Mouse (Mus musculus) macrophage (primary cell): ENCODE measurements around the gene Ext2. TPM values are rescaled to one million over a fixed set of nuclear protein-coding genes. Genes with fewer than 3 reads are reported as not detected.

ENCODE experiments used
- H3K27ac ChIP-seq: fragments of 350-480 bp; formaldehyde crosslinking; 2 replicates; pipeline ENCODE4 v1.9.0; 2021
- H3K36me3 ChIP-seq: fragments of 350-480 bp; formaldehyde crosslinking; 2 replicates; pipeline ENCODE4 v1.9.0; 2021; ENCODE audit errors: inconsistent target
- H3K4me3 ChIP-seq: fragments of 350-480 bp; formaldehyde crosslinking; 2 replicates; pipeline ENCODE4 v1.9.0; 2021; ENCODE audit errors: inconsistent target
- H3K79me2 ChIP-seq: fragments of 350-480 bp; formaldehyde crosslinking; 2 replicates; pipeline ENCODE4 v1.9.0; 2021; ENCODE audit errors: inconsistent target
- WGBS: methylation state at CpG from one replicate; pipeline ENCODE4 v1.1.7; 2026; ENCODE audit warnings: inconsistent platforms; ENCODE audit not compliant: missing documents; 5-methylcytosine and 5-hydroxymethylcytosine counted together
- polyA plus RNA-seq: library from polyadenylated mRNA; stranded (reverse); fragments of 250-400 nt; gene quantifications from 3 replicates; pipeline ENCODE4 v1.2.4, GENCODE M21; 2018; ENCODE audit warnings: inconsistent platforms

The Ext2 gene
- polyA plus RNA-seq, 1 experiment from 2014 or later = 45.6 TPM

DNA sequence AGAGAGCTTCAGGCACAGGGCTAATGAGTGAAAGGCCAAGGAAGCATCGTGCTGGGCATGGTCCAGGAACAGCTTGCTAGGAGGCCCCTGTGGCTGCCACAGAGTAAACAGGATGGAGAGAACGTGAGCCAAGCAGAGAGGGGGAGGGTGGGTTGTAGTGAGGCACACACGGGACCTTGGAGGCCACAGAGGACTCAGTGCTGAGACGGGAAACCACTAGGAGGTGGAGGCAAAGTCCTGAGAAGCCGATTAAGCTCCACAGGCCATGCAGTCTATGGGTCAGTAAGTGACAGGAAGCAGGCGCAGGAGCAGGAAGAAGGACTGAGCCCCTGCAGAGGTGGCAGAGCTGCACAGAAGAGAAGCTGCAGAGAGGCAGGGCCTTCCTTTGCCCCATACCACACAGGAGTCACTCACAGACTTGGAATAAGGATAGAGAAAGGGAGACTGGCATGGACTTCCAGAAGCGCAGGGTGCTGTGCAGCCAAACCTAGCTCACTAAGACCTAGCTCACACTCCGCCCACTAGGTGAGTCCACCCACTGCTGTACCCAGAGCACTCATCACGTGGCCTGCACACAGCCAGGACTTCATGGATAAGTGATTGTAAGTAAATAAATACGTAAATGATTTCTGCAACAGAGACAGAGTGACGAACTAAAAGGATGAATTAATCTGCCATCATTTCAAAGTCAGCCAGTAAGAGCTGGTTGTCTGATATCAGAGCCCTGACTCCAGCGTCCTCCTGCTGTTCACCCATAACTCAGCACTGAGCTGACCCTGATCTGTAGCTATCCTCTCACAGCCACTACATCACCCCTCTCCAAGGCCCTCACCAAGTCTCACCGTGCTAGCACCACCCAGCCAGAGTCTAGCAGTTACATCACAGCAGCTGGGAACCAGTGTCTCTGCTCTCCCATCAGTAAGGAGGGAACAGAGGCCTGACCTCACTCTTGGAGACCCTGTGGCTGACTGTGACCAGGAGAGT, 30.6 kb downstream of the Ext2 start:
- WGBS = 57% methylated on average over 13 of the region's 13 CpGs
- no peak overlapping the region for H3K4me3 ChIP-seq
- H3K36me3 ChIP-seq = peaks cover 48% of the 10 kb centered on the region
- no peak overlapping the region for H3K27ac ChIP-seq
- H3K79me2 ChIP-seq = no peaks in the 10 kb centered on the region

DNA sequence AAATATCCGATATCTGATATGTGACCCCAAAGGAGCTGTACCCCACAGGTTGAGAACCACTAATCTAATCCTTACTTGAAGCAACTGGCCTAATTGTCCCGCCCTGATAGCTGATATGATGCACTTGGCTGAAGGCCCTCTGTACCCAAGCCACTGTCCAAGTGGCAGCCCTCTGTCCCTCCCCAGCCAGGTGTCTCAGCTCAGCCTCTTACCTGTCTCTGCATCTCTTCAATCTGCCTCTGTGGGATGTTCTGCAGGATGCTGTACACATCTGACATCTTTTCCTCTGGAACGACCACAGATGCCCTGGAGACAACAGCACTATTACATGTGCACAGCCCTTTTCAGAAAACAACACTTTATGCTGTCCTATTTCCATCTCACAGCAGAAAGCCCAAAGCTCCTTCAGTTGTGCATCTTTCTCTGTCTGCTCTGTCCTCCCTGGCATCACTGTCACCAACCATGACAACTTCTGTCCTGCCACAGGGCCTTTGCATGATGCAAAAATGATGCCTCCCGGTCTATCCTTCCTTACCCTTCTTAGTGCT, 31.5 kb downstream of the Ext2 start:
- WGBS = 90% methylated on average over 4 of the region's 4 CpGs
- peaks cover 39% of the 10 kb centered on the region for H3K36me3 ChIP-seq
- H3K4me3 ChIP-seq = no peak overlapping the region
- no peak overlapping the region for H3K27ac ChIP-seq
- no peaks in the 10 kb centered on the region for H3K79me2 ChIP-seq

DNA sequence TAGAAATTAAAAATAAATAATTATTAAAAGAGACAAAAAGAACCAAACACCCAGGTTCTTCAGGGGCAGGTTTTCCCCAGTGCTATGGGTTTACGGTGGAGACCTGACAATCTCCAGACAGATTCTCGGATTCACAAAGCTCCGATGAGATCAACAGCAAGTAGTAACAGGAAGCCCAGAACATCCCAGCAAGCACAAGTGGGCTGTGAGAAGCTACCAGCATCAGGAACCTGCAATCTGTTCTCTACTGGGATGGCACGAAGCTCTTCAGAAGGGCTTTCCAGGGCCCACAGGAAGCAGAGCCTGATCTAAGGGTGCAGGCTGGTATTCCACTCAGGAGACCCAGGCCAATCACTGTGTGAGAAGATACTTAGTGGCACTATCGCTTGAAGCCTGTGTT, 33.8 kb downstream of the Ext2 start:
- 100% methylated on average over 5 of the region's 5 CpGs for WGBS
- no peaks in the 10 kb centered on the region for H3K79me2 ChIP-seq
- H3K4me3 ChIP-seq = no peak overlapping the region
- H3K27ac ChIP-seq = no peak overlapping the region
- peaks cover 22% of the 10 kb centered on the region; the same call in 1 of the 2 replicates for H3K36me3 ChIP-seq

DNA sequence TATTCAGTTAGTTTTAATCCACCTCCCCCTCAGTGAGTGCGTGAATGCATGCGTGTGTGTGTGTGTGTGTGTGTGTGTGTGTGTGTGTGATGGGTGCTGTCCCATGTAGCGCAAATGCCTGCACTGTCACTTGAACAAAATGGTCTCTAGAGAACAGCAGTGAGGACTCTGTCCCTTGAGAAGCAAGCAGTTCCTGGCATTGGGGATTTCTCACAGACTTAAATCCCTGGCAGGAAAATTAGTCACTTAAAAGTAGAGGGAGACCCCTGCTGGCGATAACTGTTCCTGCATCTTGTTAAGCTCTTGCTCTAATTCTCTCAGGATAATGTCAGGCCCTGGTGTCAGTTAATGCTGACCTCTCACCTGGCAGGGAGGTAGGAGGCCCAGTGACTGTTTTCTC, 36.2 kb downstream of the Ext2 start:
- Histone ChIP-seq H3K4me3 (no peak overlapping the region), H3K27ac (no peak overlapping the region), H3K79me2 (no peaks in the 10 kb centered on the region), H3K36me3 (peaks cover 18% of the 10 kb centered on the region; the same call in 1 of the 2 replicates)
- 44% methylated on average over 2 of the region's 4 CpGs for WGBS

DNA sequence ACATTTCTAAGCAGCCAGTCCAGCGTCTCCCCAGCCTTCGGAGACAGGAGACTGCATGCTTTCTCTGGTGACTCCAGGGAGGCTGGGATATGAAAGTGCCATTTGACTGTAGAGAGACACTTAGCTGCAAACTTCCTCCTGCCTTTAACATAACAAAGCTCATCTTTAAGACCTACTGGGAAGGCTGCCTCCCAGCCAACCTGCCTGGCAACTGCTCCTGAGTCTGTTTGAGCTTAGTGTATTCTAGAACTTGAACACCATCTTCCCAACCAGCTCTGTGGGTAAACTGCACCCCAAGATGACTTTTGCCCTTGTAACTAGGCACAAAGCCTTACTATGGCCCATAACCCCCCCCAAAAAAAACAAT, 37.0 kb downstream of the Ext2 start:
- Histone ChIP-seq H3K27ac (no peak overlapping the region), H3K4me3 (no peak overlapping the region), H3K79me2 (no peaks in the 10 kb centered on the region), H3K36me3 (peaks cover 12% of the 10 kb centered on the region; the same call in 1 of the 2 replicates)
- 95% methylated on average over 2 of the region's 2 CpGs for WGBS

DNA sequence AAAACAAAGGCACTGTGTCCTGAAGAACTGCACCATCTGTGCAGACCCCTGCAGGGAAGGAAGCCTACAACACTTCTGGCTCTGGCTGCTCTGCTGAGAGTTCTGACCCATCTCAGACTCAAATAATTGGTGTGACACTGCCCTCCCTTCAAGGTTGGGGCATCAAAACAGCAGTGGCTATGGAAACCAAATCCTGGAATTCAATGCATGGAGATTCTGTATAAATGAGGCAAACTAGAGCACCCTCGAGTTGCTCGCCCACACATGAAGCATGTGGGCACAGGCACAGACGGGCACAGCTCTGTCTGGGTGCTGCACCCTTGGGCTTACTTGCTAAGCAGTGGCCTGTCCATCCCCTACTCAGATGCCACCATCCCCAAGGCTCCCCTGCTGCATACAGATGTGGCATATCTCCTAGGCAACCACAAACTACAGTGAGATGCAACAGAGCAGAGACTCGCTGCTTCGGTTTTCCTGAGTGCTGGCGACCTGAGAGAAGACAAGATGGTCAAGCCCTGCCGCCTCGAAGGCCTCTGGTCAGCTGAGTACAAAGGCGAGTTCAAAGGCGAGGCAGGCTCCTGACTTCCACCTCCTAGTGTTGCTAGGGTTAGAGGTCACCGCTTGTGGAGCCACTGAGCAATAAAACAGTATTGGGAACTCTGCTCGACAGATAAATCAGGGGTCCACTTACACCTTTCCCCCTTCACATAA, 37.5 kb downstream of the Ext2 start:
- WGBS = 89% methylated on average over 12 of the region's 12 CpGs
- H3K27ac ChIP-seq = no peak overlapping the region
- H3K36me3 ChIP-seq = peaks cover 9% of the 10 kb centered on the region; the same call in 1 of the 2 replicates
- no peaks in the 10 kb centered on the region for H3K79me2 ChIP-seq
- no peak overlapping the region for H3K4me3 ChIP-seq

DNA sequence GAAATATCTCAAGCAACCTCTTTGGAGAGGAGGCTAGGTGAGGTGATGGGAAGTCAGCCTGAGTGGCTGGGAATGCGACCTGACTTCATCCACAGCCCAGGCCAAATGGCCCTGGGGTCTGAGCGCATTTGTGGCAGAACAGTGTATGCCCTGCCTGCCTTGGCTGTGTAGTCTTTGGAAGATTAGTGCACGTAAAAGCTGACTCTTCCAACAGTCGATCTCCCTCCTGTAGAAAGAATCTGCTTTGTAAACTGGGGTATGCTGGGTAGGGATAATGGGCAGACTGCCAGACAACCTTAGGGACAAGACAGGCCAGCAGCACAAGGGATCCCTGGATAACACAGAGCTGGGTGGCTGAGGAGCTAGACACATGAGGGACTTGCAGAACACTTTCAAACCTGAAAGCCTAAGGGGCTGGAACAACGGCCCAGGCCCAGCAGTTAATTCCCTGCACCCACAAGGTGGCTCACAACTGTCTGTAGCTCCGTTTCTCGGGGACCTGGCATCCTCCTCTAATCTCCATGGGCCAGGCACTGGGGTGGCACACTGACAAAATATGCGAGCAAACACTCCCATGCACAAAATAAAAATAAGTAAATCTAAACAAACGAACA, 38.3 kb downstream of the Ext2 start:
- Histone ChIP-seq H3K4me3 (no peak overlapping the region), H3K79me2 (no peaks in the 10 kb centered on the region), H3K27ac (no peak overlapping the region), H3K36me3 (peaks cover 9% of the 10 kb centered on the region; the same call in 1 of the 2 replicates)
- WGBS = 90% methylated on average over 9 of the region's 9 CpGs

DNA sequence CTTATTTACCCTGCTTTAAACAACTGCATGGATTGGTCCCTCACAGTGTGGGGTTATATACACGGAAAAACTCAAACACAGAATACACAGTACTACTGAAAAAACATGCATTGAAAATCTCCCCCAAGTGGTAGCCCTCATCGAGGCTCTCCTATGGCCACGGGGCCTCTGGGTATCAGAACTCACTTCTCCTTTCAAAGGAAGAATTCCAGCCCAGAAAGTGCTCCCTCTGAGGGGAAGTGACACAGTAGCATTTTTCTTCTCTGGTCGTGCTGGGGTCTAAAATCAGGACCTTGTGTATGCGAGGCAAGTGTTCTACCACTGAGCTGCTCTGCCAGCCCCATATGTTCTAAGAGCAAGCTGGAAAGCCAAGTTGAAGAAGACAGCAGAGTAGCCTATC, 39.7 kb downstream of the Ext2 start:
- 20% methylated on average over 5 of the region's 5 CpGs for WGBS
- Histone ChIP-seq H3K4me3 (no peak overlapping the region), H3K27ac (no peak overlapping the region), H3K79me2 (no peaks in the 10 kb centered on the region), H3K36me3 (no peaks in the 10 kb centered on the region; the same call in 1 of the 2 replicates)

DNA sequence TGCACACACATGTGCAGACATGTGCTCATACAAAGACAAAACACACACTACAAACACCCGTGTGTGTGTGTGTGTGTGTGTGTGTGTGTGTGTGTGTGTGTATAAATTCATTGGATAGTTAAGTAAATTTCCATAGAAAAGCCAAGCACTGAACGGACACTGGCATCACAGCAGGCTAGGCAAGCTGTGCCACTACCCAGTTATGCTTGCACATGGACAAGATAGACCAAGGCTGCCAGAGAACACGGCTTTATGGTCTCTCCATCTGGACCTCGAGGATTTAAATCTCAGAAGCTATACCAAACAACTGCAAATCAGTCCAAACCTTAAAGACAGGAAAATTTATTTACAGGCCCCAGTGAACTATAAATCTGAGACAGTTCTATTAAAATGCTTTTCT, 40.2 kb downstream of the Ext2 start:
- H3K4me3 ChIP-seq = no peak overlapping the region
- H3K27ac ChIP-seq = no peak overlapping the region
- no peaks in the 10 kb centered on the region for H3K79me2 ChIP-seq
- WGBS = 94% methylated on average over 4 of the region's 4 CpGs
- H3K36me3 ChIP-seq = no peaks in the 10 kb centered on the region; the same call in 1 of the 2 replicates

DNA sequence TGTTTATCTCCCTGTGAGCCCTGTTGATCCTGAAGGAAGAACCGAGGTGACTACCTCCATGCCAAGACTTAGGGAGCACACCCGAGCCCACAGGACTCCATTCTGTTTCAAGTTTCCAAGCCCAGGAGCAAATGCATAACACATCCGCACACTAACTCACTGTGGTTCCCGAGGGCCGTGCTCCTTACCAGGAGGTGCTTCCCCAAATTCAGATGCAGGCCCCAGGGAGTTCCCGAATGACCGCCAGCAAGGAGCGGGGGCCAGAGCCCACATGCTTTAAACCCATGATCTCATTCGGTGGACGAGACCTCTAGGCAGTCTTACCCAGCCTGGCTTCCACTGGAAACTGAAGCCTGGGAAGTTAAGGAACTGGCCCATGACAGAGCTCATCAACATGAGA, 41.8 kb downstream of the Ext2 start:
- Histone ChIP-seq H3K27ac (no peak overlapping the region), H3K36me3 (no peaks in the 10 kb centered on the region), H3K4me3 (no peak overlapping the region), H3K79me2 (no peaks in the 10 kb centered on the region)
- 97% methylated on average over 9 of the region's 10 CpGs for WGBS

DNA sequence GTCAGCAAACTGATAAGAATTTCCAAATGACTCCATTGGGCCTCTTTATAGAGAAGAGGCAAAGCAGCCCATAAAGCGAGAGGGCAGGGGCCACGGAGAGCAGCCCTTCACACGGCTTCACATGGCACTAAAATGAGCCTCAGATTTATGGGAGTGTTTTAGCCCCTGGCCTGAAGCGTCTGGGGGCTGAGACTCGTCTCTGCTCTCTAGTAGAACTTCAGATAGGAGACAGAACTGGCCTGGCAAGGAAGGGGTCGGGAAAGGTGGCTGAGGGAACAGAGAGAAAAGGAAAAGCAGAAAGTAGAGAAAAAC, 42.5 kb downstream of the Ext2 start:
- no peak overlapping the region for H3K4me3 ChIP-seq

DNA sequence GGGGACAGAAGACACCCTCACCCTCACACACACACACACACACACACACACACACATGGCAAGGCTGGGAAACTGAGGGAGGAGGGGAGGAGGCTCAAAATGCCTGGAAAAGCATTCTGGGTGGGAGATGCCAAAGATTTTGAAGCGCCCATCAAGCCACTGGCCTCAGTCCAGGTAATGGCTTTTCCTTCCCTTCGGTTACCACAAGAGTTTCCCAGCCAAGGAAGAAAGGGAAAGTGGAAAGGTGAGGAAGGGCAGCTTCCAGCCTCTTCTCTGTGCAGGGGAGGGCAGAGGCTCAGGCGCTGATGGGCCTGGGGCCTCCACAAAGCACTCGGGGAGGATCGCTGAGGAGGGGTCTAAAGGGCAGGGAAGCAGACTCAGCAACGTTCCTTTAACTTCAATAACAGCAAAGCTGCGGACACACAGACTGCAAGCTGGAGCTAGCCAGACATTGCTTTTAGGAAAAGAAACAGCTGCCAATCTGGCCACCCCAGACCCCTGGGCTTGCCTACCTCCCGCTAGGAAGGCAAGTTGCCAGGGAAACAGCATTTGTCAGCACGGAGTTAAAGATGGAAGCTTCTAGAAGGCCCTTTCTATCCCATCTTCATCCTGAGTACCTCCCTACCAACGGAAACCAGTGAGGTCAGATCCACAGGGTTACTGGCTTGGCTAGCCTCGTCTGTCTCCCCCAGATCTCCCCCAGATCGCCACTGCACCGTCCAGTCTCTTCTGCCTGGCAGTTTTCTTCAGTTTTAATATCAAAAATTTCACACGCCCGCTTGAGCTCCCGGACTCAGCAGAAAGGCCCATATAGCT, 43.1 kb downstream of the Ext2 start:
- no peaks in the 10 kb centered on the region for H3K79me2 ChIP-seq
- no peak overlapping the region for H3K4me3 ChIP-seq
- H3K36me3 ChIP-seq = no peaks in the 10 kb centered on the region
- WGBS = 94% methylated on average over 16 of the region's 16 CpGs
- no peak overlapping the region for H3K27ac ChIP-seq

More for the DNA sequence above, 42.5 kb downstream of the Ext2 start:
- 96% methylated on average over 6 of the region's 6 CpGs for WGBS
- H3K36me3 ChIP-seq = no peaks in the 10 kb centered on the region
- H3K79me2 ChIP-seq = no peaks in the 10 kb centered on the region
- no peak overlapping the region for H3K27ac ChIP-seq

DNA sequence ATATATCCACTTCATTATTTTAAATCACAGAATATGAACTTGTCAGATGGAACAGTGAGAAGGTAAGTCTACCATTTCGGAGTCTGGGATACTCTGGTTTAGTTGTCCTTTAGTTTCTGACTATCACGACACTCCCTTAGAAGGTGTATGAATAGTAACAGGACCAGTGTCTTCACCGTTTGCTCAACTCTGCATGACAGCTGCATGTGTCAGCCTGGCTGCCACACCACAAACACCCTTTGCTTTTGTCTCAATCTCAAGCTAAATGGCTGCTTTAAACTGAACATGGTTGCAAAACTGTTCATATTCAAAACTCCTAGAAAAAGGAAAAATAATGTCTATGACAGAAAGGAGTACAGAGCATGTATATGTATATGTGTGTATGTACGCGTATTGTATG, 43.8 kb downstream of the Ext2 start:
- Histone ChIP-seq H3K27ac (no peak overlapping the region), H3K4me3 (no peak overlapping the region), H3K79me2 (no peaks in the 10 kb centered on the region), H3K36me3 (no peaks in the 10 kb centered on the region)
- WGBS = 98% methylated on average over 4 of the region's 5 CpGs

DNA sequence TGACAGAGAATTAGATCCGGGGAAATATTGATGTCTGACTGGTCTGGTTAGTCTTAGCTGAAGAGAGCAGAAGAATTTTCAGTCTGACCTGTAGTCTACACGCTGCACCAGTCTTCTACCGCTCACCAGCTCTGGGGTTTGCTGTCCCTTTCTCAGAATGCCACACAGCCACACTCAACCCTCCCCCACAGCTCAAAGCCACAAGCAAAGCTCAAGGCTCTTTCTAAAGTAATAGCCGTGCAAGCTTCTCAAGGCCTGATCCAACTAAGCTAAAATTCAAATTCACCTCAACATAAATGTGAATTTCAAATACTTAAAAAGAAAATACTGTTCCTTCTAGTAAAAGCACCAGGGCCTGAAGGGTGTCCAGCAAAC, 45.3 kb downstream of the Ext2 start:
- no peaks in the 10 kb centered on the region for H3K36me3 ChIP-seq
- no peaks in the 10 kb centered on the region for H3K79me2 ChIP-seq
- no peak overlapping the region for H3K4me3 ChIP-seq
- no peak overlapping the region for H3K27ac ChIP-seq
- 85% methylated on average over 4 of the region's 4 CpGs for WGBS
